Mouse (Mus musculus) NIH3T3 (cell line): ENCODE results near the gene Dpf3.

ENCODE experiments used
- DNase-seq: peaks from one replicate; pipeline ENCODE4 v3.0.0-alpha.2; 2012; ENCODE audit warnings: low read depth

Dpf3 gene

GRCm38 (mm10) chr12:83496336-83496735 lies 8.8 kb upstream of the Dpf3 start:
- no peak for DNase-seq

GRCm38 (mm10) chr12:83495961-83496282 lies 8.4 kb upstream of the Dpf3 start:
- no peak for DNase-seq

DNA sequence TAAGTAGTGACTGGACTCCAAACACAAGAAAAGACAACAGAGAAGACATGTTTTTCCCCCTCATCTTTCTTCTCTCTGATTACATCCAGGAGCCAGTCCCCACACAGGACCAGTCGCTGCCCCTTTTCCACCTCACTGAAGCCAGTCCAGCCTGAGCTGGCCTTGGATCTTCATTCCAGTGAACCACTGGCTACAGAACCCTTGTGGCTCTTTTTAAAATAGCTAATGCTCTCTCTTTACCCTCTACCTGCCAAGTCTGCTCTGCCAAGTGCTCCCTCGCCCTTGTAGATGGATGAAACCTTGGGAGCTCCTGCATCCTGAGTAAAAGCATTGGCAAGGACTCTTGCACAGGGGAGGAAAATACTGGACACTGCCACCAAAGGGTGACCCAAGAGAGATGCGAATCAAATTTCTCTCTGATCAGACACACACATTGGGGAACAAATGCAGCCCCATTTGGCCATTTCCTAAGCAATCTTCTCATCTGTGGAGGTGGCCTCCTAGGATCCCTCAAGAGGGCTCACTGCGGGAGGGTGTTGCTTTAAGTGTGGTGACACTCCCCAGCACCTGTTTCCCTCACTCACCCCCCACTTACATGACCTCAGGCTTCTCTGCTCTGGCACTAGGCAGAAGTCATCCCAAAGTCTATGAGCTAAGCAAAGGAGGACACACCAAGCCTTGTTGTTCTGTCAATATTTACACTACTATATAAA lies 7.9 kb upstream of the Dpf3 start:
- DNase-seq: no peak

- no peak for DNase-seq
These were observed 6.7 kb upstream of the Dpf3 start for GRCm38 (mm10) chr12:83494196-83494595.

- no peak for DNase-seq
These were observed 5.3 kb upstream of the Dpf3 start for GRCm38 (mm10) chr12:83492808-83493207.

DNA sequence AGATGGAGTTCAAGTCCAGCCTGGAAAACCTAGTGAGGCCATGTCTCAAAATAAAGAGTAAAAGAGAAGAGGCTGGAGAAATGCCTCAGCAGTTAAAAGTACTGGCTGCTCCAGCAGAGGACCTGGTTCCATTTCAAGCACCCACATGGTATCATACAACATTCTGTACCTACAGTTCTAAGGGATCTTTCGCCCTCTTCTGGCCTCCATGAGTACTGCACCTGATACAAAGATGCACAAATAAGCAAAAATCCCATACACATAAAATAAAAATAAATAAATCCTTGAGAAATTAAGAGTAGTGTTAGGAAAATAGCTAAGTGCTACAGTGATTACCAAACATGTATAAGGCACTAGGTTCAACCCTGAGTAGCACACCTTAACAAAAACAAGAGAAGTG lies 4.1 kb upstream of the Dpf3 start:
- DNase-seq: peak; percentile 36

DNA sequence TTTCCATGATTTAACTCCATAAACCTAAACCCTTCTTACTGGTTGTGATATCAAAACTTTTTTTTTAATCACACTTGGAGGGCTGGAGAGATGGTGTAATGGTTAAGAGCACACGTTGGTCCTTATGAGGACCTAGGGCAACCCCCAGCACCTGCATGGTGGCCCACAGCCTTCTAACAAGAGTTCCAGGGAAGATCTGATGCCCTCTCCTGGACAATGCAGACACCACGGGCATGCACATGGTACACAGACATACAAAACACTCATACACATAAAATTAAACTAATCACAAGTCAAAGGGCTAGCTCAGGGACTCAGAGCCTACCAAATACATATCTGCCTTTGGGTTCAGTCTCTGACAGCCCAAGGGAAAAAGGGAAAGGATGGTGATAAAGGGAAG lies 2.2 kb upstream of the Dpf3 start:
- DNase-seq: no peak

DNA sequence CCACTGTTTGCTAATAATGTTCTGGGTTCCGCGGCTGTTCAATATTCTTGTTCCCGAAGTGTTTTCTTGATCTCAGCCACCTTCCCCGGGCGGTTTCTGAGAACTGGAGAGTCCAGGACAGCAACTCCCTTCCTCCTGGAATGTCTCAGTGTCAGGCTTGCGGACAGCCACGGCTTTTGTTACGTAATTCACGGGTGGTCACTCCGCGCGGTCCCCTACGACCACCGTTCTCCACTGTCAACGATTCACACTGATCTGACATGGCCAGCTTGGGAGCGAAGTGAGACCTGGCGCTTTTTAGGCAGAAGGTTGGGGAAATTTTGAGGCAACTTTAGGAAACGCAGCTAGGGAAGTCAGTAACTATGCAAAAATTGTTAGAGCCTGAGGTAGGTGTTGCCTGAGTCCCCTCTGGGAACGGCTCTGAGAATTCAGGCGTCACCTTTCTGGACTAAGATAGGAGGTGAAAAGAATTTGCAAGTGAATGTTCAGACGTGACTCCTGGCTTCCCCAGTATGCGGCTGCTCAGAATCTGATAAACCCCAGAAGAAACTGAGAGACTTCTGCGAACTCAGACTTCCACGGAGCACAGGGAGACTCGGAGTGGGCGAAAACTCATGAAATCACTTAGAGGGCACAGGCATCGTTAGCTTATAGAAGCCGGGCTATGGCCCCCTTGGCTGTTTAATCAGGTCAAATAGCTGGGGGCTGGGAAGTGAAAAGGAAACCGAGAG lies 860 bp upstream of the Dpf3 start:
- DNase-seq: no peak

DNA sequence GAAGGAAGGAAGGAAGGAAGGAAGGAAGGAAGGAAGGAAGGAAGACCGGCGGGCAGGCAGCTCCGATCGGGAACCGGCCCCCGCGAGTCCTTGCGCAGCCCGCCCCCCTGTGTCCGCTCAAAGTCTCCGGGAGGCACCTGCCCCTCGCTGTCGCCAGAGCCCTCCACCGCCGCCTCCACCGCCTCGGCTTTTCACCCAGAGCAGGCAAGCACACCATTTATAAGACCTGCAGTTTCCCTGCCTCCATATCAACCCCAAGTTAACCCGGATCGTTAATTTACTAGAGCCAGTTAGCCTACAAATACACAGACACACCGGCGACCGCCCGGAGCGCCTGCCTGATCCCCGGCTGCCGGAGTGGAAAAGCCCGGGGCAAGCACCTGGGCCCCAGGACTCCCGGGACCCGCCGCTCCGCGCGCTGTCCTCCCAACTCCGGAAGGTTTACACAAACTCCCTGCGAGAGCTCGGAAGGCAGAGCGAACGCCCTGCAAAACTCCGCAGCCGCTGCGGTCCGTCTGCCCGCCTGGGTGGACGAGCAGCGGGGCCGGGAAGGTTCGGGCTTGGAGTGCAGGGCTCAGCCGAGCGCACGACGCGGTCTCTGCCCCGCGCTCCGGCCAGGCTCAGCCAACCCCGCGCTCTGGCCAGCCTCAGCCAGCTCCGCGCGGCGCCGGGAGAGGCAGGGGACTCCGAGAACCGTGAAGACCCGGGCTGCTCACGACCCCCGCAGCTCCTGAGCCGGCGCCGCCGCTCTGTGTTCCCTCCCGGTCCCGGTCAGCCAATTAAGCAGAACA lies 650 bp downstream of the Dpf3 start:
- peak; percentile 35 for DNase-seq

GRCm38 (mm10) chr12:83485911-83486670 lies 1.4 kb downstream of the Dpf3 start:
- no peak for DNase-seq

DNA sequence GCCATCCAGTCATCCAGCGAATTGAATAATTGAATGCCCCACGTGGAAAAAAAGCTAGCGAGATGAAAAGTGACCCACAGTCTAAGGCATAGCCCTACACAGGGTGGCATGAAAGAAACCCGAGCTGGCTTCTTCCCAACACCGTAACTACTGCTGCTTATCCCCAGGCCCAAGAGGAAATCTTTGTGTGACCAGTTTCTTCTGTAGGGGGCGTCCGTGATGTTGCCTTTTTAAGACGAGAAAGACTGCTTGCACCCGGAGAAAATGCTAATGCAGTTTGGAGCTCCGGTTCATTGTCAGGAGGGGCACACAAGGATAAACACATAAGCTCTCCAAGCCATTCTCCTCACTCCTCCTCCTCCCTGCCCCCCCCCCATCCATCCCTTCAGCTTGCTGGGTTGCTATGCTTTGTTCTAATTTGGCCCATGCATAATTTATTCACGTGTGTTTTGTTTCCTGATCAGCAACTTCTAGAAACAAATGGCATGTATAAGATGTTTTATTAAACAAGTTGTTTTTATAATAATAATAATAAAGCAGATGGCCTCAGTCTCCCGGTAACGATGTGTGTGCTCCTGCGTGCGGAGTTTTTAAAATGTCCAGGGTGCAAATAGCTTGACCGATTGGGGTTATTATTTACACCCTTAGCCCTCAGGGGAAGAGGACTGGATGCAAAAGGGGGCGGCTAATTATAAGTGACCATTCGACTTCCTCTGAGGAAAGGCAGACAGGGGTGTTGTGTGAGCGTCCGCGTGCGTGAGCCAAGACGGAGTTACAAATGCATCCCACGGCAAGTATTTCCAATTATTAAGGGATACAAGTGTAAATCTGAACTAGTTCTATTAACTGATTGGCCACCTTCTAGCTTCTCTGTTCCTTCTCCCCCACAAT lies 2.4 kb downstream of the Dpf3 start:
- DNase-seq: no peak

GRCm38 (mm10) chr12:83483653-83484052 lies 3.9 kb downstream of the Dpf3 start:
- no peak for DNase-seq

- DNase-seq: no peak
These were observed 6.1 kb downstream of the Dpf3 start for GRCm38 (mm10) chr12:83481439-83481838.

DNA sequence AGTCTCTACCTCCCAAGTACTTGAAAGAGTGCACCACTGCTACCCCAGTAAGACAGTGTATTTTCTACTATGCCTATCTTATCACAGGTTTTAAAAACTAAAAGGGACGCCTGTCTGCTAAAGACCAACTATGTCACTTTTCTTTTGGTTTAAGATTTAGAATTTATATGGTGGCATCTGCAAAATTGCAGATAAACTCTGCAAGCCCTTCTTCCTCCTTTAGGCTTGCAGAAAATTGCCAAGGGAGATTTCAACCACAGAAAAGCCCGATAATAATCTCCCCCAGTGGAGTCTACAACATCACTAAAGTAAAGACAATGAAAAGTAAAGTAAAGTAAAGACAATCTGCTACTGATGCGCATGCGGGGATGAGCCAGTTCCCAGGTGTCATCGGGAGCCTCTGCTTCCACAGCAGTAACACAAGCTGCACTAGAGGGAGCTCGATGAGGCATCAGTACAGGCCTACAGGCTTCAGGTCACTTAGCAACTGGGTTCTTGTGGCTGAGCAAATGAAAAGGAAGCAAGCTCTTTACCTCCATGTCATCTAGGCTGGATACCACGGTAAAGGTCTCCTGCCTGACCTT lies 7.6 kb downstream of the Dpf3 start:
- DNase-seq: no peak

GRCm38 (mm10) chr12:83479140-83479539 lies 8.4 kb downstream of the Dpf3 start:
- no peak for DNase-seq

GRCm38 (mm10) chr12:83476277-83476676 lies 11.2 kb downstream of the Dpf3 start:
- DNase-seq: no peak

- no peak for DNase-seq
These were observed 12.1 kb downstream of the Dpf3 start for GRCm38 (mm10) chr12:83475419-83475818.

- no peak for DNase-seq
These were observed 13.4 kb downstream of the Dpf3 start for GRCm38 (mm10) chr12:83473987-83474600.

DNA sequence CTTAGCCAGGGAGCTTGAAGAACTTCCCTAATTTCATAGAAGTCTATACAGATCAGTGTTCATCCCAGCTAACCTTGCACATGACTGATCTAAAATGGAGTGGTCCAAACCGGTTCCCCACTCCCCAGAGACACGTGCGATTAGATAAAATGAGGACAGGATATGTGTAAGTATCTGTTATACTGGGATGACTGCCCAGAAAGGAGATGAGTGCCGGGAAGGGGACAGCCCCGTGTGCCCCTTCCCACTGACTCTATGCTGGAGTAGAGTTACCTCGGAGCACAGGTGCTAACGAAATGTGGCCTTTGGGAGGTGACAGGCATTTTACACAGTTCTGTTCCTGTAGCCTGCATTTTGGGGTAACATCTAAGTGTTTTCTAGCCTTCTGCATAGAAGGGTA lies 15.8 kb downstream of the Dpf3 start:
- no peak for DNase-seq

GRCm38 (mm10) chr12:83470085-83470484 lies 17.4 kb downstream of the Dpf3 start:
- no peak for DNase-seq
